Mouse (Mus musculus): ENCODE measurements around the gene Aldoc. TPM values are rescaled to one million over a fixed set of nuclear protein-coding genes. Genes with fewer than 3 reads are reported as not detected.
A peak's percentile ranks its signal among the peaks of the same experiment; 100 is the strongest.

The Aldoc gene
- total and polyA plus RNA-seq, 3 experiments, result 25.1 to 28.0 (median 26.0) TPM

- DNase-seq, result no peak
Measured at GRCm38 (mm10) chr11:78360789-78361131, 38.0 kb downstream of the Aldoc start.

DNA sequence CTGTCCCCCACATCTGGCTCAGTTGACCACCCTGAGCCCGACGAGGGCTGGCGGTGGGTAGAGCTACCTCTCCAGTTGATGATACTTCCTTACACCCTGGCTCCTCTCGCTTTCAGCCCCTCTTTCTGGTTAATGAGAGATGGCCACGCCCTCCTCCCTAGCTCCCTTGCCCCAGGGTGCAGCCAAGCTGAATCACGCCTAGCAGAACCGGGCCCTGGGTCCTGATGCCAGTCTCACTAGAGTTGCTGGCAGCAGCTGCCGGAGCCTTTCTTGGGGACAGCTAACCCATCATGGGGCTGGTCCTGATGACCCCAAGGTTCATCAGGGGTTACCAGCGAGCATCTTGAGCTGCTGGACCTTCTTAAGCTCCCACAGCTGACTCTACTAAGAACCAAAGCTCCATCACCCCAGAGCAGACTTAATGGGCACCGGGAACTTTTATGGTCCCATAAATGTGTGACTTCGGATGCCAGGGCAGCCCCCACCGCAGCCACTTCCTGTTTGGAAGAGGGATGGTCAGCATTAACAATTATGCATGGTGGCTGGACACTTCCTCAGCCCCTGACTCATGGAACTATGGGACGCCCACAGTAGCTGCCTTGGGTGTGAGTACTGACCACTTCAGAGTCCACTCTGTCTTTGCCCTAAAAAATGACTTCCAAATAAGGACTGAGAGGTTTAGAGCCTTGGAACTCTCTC is 40.7 kb downstream of the Aldoc start:
- no peak for DNase-seq

GRCm38 (mm10) chr11:78364103-78364502 is 41.3 kb downstream of the Aldoc start:
- no peak for DNase-seq

- peak; percentile 71 for DNase-seq
Measured at GRCm38 (mm10) chr11:78367456-78368225, 44.9 kb downstream of the Aldoc start.

DNA sequence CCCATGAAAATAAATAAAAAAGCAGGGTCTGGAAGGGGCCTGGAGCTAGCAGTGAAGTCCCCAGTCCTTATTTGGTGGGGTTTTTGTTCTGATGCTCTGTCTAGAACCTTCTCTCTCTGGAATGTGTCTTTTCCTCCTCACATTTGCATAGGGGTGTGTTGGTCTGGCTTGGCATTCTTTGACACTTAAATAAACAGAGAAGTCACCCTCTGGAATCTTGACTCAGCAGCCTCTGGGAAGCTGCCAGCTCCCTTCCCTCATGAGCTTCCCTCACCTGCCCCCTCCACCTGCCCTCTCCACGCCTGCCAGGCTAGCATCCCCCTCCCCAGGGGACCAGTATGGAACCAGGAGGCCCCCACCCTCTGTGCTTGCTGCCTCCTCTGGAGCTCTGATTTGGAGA is 47.6 kb downstream of the Aldoc start:
- peak; percentile 63 for DNase-seq

DNA sequence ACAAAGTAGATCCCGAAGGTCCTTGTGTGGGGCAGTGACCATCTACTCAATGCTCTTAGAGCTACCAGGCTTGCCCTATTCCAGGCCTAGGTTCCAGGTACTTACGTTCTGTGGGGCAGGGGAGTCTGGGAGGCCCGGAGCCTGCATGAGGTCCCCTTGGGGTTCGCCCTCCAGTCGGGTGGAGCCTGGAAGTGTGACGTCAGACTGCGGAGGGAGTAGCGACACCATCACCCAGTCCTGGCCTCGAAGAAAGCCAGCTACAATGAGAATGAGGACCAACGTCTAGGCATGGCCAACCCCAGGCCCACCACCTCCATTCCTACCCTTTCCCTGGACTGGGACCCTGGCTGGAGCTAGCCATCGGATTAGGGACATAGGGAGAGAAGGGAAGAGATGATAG is 48.9 kb downstream of the Aldoc start:
- DNase-seq, result no peak

GRCm38 (mm10) chr11:78372166-78372565 is 49.4 kb downstream of the Aldoc start:
- DNase-seq, result peak; percentile 81

GRCm38 (mm10) chr11:78372610-78373009 is 49.8 kb downstream of the Aldoc start:
- peak; percentile 93 for DNase-seq

GRCm38 (mm10) chr11:78374147-78374546 is 51.4 kb downstream of the Aldoc start:
- DNase-seq, result no peak

Other genes starting within 250 kb of the Aldoc start
- 10 to 100 TPM; 30.1 to 35.0 TPM for gene Eral1, start 242.6 kb upstream of the Aldoc start, total RNA-seq (2021)
- gene Eral1, start 242.6 kb upstream of the Aldoc start, polyA plus RNA-seq (2012; rRNA removed), result 42.0 and 49.7 TPM in 2 replicates
- gene Fam222b, start 228.3 kb upstream of the Aldoc start, total RNA-seq (2021), result 10 to 100 TPM; 19.7 to 24.2 TPM
- 38.4 and 41.7 TPM in 2 replicates for gene Fam222b, start 228.3 kb upstream of the Aldoc start, polyA plus RNA-seq (2012; rRNA removed)
- gene Traf4, start 157.4 kb upstream of the Aldoc start, total RNA-seq (2021), result 10 to 100 TPM; 29.8 to 31.2 TPM
- gene Traf4, start 157.4 kb upstream of the Aldoc start, polyA plus RNA-seq (2012; rRNA removed), result 128 and 131 TPM in 2 replicates
- gene Nek8, start 146.3 kb upstream of the Aldoc start, total RNA-seq (2021), result 10 to 100 TPM in 1 of 2 experiments, 1 to 10 TPM in 1; 6.5 to 12.1 TPM
- gene Nek8, start 146.3 kb upstream of the Aldoc start, polyA plus RNA-seq (2012; rRNA removed), result 26.7 and 30.5 TPM in 2 replicates
- gene Tlcd1, start 146.3 kb upstream of the Aldoc start, total RNA-seq (2021), result 10 to 100 TPM; 40.4 to 61.5 TPM
- 319 and 423 TPM in 2 replicates for gene Tlcd1, start 146.3 kb upstream of the Aldoc start, polyA plus RNA-seq (2012; rRNA removed)
- 1,000 to 10,000 TPM; 1,792 to 2,242 TPM for gene Rpl23a, start 139.4 kb upstream of the Aldoc start, total RNA-seq (2021)
- gene Rpl23a, start 139.4 kb upstream of the Aldoc start, polyA plus RNA-seq (2012; rRNA removed), result 21.4 and 29.1 TPM in 2 replicates
- gene Rab34, start 134.5 kb upstream of the Aldoc start, total RNA-seq (2021), result 10 to 100 TPM; 64.7 to 99.1 TPM
- 240 and 334 TPM in 2 replicates for gene Rab34, start 134.5 kb upstream of the Aldoc start, polyA plus RNA-seq (2012; rRNA removed)
- 10 to 100 TPM; 20.5 to 24.4 TPM for gene Proca1, start 129.6 kb upstream of the Aldoc start, total RNA-seq (2021)
- gene Proca1, start 129.6 kb upstream of the Aldoc start, polyA plus RNA-seq (2012; rRNA removed), result 1.2 and 1.6 TPM in 2 replicates
- 100 to 1,000 TPM; 104 to 111 TPM for gene Sdf2, start 77.2 kb upstream of the Aldoc start, total RNA-seq (2021)
- gene Sdf2, start 77.2 kb upstream of the Aldoc start, polyA plus RNA-seq (2012; rRNA removed), result 89.7 and 103 TPM in 2 replicates
- gene Supt6, start 77.0 kb upstream of the Aldoc start, total RNA-seq (2021), result 10 to 100 TPM; 57.5 to 76.7 TPM
- gene Supt6, start 77.0 kb upstream of the Aldoc start, polyA plus RNA-seq (2012; rRNA removed), result 23.2 and 31.3 TPM in 2 replicates
- 100 to 1,000 TPM; 165 to 168 TPM for gene 2610507B11Rik, start 61.2 kb upstream of the Aldoc start, total RNA-seq (2021)
- 80.0 and 91.9 TPM in 2 replicates for gene 2610507B11Rik, start 61.2 kb upstream of the Aldoc start, polyA plus RNA-seq (2012; rRNA removed)
- under 1 TPM in 1 of 2 experiments, not detected in 1; 0.61 TPM for gene BC030499, start 32.1 kb upstream of the Aldoc start, total RNA-seq (2021)
- 0.07 and 0.08 TPM in 2 replicates for gene BC030499, start 32.1 kb upstream of the Aldoc start, polyA plus RNA-seq (2012; rRNA removed)
- gene Spag5, start 21.4 kb upstream of the Aldoc start, total RNA-seq (2021), result 1 to 10 TPM; 3.0 to 4.1 TPM
- gene Spag5, start 21.4 kb upstream of the Aldoc start, polyA plus RNA-seq (2012; rRNA removed), result 1.9 and 3.6 TPM in 2 replicates
- gene Pigs, start 5.4 kb downstream of the Aldoc start, total RNA-seq (2021), result 10 to 100 TPM; 57.3 to 61.3 TPM
- gene Pigs, start 5.4 kb downstream of the Aldoc start, polyA plus RNA-seq (2012; rRNA removed), result 161 and 184 TPM in 2 replicates
- 10 to 100 TPM; 35.3 to 44.1 TPM for gene Unc119, start 20.5 kb downstream of the Aldoc start, total RNA-seq (2021)
- 60.4 and 65.4 TPM in 2 replicates for gene Unc119, start 20.5 kb downstream of the Aldoc start, polyA plus RNA-seq (2012; rRNA removed)
- under 1 TPM; 0.29 to 0.41 TPM for gene Foxn1, start 63.6 kb downstream of the Aldoc start, total RNA-seq (2021)
- 0.27 and 0.35 TPM in 2 replicates for gene Foxn1, start 63.6 kb downstream of the Aldoc start, polyA plus RNA-seq (2012; rRNA removed)
- not detected for gene Slc13a2, start 99.2 kb downstream of the Aldoc start, total RNA-seq (2021)
- 0.20 and 0.22 TPM in 2 replicates for gene Slc13a2, start 99.2 kb downstream of the Aldoc start, polyA plus RNA-seq (2012; rRNA removed)
- gene Slc46a1, start 142.7 kb downstream of the Aldoc start, total RNA-seq (2021), result 10 to 100 TPM; 41.5 to 60.9 TPM
- gene Slc46a1, start 142.7 kb downstream of the Aldoc start, polyA plus RNA-seq (2012; rRNA removed), result 111 TPM in 2 replicates
- 1 to 10 TPM; 5.3 to 8.2 TPM for gene Sarm1, start 174.8 kb downstream of the Aldoc start, total RNA-seq (2021)
- 2.3 and 3.0 TPM in 2 replicates for gene Sarm1, start 174.8 kb downstream of the Aldoc start, polyA plus RNA-seq (2012; rRNA removed)
- 1 to 10 TPM; 3.0 to 7.7 TPM for gene Vtn, start 176.1 kb downstream of the Aldoc start, total RNA-seq (2021)
- 1.8 and 2.8 TPM in 2 replicates for gene Vtn, start 176.1 kb downstream of the Aldoc start, polyA plus RNA-seq (2012; rRNA removed)
- gene Sebox, start 180.5 kb downstream of the Aldoc start, total RNA-seq (2021), result not detected
- gene Sebox, start 180.5 kb downstream of the Aldoc start, polyA plus RNA-seq (2012; rRNA removed), result not detected in 2 replicates
- gene Tmem199, start 189.2 kb downstream of the Aldoc start, total RNA-seq (2021), result 10 to 100 TPM; 22.0 to 26.8 TPM
- gene Tmem199, start 189.2 kb downstream of the Aldoc start, polyA plus RNA-seq (2012; rRNA removed), result 6.9 and 8.8 TPM in 2 replicates
- 100 to 1,000 TPM; 151 to 168 TPM for gene Poldip2, start 189.2 kb downstream of the Aldoc start, total RNA-seq (2021)
- gene Poldip2, start 189.2 kb downstream of the Aldoc start, polyA plus RNA-seq (2012; rRNA removed), result 94.8 and 108 TPM in 2 replicates
- 10 to 100 TPM; 36.1 to 48.2 TPM for gene Tnfaip1, start 213.4 kb downstream of the Aldoc start, total RNA-seq (2021)
- 22.2 and 22.7 TPM in 2 replicates for gene Tnfaip1, start 213.4 kb downstream of the Aldoc start, polyA plus RNA-seq (2012; rRNA removed)
- gene Ift20, start 213.4 kb downstream of the Aldoc start, total RNA-seq (2021), result 100 to 1,000 TPM in 1 of 2 experiments, 10 to 100 TPM in 1; 81.7 to 109 TPM
- gene Ift20, start 213.4 kb downstream of the Aldoc start, polyA plus RNA-seq (2012; rRNA removed), result 86.5 and 115 TPM in 2 replicates
- gene Tmem97, start 227.8 kb downstream of the Aldoc start, total RNA-seq (2021), result 10 to 100 TPM; 44.7 to 49.4 TPM
- 33.7 and 39.6 TPM in 2 replicates for gene Tmem97, start 227.8 kb downstream of the Aldoc start, polyA plus RNA-seq (2012; rRNA removed)

Data from adrenal gland, adult 2 months (tissue).